Mouse (Mus musculus): Measurements from ENCODE around the gene Plekhm3. TPM values are rescaled to one million over a fixed set of nuclear protein-coding genes. Genes with fewer than 3 reads are reported as not detected.

Gene Plekhm3
- polyA plus RNA-seq, 1 experiment = 0.89 TPM

DNA sequence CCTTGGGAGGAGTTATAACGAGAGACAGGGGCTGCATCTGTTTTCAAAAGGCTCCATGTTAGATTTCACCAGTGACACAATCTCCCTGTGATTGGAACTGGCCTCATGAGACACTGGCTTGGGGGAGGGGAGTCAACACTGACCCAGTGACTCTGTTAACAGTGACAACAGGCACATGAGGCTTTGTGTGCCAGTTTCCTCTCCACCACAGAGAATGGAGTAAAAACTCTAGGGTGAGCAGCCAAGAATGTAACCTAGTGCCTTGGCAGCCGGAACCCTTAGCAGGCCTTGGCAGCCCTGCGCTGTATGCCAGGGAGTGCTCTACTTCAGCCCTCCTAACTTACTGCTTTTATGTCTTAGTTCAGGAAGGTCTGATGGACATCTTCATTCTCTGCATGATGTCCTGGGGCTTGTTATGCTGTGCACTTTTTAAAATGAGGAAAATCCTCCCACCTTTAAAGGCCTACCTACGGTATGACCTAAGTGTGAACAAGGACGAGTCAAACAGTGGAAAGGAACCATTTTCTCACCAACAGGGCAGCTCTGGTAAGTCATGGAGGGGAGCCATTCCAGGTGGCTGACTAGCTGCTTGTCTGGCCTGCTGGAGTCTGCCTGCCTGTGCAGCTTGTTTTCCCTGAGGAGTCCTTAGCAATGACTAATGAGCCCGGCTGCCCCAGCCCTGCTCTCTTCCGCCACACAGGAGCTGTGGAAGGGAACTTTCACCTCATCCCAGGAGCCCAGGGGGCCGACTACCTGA is 161.2 kb downstream of the Plekhm3 start:
- H3K4me1 ChIP-seq = peaks cover 30% of the 10 kb centered on the region
- TF ChIP-seq FLI1 (IDR thresholded peaks at IDR 0.05; ENCODE audit: low read length) (no peak), GATA1 (IDR thresholded peaks at IDR 0.05; ENCODE audit: borderline replicate concordance, low read length) (no peak)
- H3K27me3 ChIP-seq (replicated peaks) = peaks cover 4% of the 10 kb centered on the region
- no peak overlapping the region for H3K4me3 ChIP-seq (replicated peaks)
- peaks cover 13% of the 10 kb centered on the region for H3K36me3 ChIP-seq (replicated peaks; ENCODE audit: low read length)
- H3K9me3 ChIP-seq = no peaks in the 10 kb centered on the region

DNA sequence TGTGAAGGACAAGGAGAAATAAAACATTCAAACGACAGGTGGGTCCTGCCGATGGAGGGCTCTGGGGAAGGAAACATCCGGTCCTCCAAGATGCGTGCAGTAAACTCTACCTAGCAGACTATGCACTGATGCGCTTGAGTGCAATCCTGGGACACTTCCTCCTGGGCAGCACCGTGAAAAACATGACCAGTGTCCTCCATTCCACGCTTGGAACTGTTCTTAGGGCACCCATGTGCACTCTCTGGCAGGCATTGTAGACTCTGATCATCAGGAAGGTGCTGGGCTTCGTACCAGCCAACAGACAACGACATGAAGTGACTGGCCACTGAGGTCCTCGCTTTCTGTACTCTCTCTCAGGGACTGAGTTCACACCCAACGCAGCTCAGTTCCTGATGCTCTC is 162.5 kb downstream of the Plekhm3 start:
- no peak overlapping the region for H3K4me3 ChIP-seq (replicated peaks)
- H3K9me3 ChIP-seq = no peaks in the 10 kb centered on the region
- H3K36me3 ChIP-seq (replicated peaks; ENCODE audit: low read length) = peaks cover 13% of the 10 kb centered on the region
- H3K27me3 ChIP-seq (replicated peaks) = peaks cover 9% of the 10 kb centered on the region
- TF ChIP-seq GATA1 (IDR thresholded peaks at IDR 0.05; ENCODE audit: borderline replicate concordance, low read length) (no peak), FLI1 (IDR thresholded peaks at IDR 0.05; ENCODE audit: low read length) (no peak)
- peaks cover 30% of the 10 kb centered on the region for H3K4me1 ChIP-seq

DNA sequence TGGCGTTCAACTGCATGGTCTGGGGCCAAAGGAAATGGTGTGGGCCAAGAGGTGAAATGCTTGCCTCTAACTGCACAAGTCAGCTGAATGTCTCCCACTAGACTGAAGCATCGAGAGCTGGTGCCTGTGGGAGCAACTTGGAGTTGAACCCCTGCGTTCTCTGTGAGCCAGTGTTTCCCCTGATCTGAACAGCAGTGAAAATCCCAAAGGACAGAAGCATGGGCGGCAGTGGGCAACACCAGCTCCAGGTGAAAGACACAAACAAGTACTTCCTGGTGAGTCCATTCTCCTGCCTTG is 163.4 kb downstream of the Plekhm3 start:
- TF ChIP-seq GATA1 (IDR thresholded peaks at IDR 0.05; ENCODE audit: borderline replicate concordance, low read length) = no peak
- no peak for TF ChIP-seq FLI1 (IDR thresholded peaks at IDR 0.05; ENCODE audit: low read length)
- H3K9me3 ChIP-seq = no peaks in the 10 kb centered on the region
- peaks cover 30% of the 10 kb centered on the region for H3K4me1 ChIP-seq
- no peak overlapping the region for H3K4me3 ChIP-seq (replicated peaks)
- H3K27me3 ChIP-seq (replicated peaks) = peaks cover 12% of the 10 kb centered on the region
- peaks cover 13% of the 10 kb centered on the region for H3K36me3 ChIP-seq (replicated peaks; ENCODE audit: low read length)

DNA sequence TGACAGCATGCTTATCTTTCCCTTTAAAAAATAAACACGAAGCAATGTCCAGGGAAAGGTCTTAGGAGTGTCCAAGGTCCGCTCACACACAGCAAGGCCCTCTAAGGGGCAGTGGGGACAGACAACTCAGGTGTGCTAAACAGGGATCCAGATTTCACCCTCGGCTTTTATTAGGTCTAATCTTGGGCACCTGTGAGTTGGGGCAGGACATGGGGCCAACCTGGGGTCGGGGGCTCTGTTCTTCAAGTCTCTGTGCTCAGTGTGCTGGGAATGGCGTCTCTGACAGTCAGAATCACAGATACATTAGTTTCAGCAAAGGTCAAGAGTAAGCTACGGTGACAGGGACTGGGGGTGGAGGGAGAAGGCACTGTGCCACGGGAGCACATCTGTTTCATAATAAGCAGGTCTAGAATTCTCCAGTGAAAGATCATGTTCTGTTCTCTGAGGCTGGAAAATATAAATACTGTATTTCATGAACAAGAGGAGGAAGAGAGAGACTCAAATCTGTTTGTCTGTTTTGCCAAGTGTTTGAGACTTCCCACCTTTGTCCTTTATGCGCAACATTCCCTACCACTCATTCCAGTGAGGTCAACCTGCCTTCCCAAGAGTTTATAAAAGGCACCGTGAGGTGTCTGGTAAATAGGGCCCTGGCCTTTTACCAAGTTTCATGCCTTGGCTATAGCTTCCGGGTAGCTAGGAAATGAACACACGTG is 163.9 kb downstream of the Plekhm3 start:
- no peaks in the 10 kb centered on the region for H3K9me3 ChIP-seq
- TF ChIP-seq FLI1 (IDR thresholded peaks at IDR 0.05; ENCODE audit: low read length) = no peak
- TF ChIP-seq GATA1 (IDR thresholded peaks at IDR 0.05; ENCODE audit: borderline replicate concordance, low read length) = no peak
- peaks cover 14% of the 10 kb centered on the region for H3K27me3 ChIP-seq (replicated peaks)
- H3K36me3 ChIP-seq (replicated peaks; ENCODE audit: low read length) = peaks cover 13% of the 10 kb centered on the region
- H3K4me1 ChIP-seq = peaks cover 26% of the 10 kb centered on the region
- no peak overlapping the region for H3K4me3 ChIP-seq (replicated peaks)

DNA sequence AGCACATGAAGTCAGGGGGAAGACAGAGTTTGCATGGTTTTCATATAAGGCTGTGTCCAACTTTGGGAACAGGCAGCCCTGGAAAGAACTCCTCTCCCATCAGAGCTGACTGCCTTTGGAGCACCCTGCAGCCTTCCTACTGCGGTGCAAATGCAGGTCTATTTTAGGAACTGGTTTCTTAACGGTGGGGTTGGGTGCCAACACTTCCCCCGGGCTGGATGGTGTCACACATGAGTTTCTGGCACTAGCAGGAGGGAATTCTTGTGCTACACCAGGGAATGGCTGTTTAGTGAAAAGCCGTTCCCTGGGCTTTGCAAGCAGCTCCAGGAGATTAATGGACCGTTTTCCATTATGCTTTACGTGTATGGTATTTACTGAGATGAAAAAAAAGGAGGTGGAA is 164.8 kb downstream of the Plekhm3 start:
- no peak overlapping the region for H3K4me3 ChIP-seq (replicated peaks)
- no peaks in the 10 kb centered on the region for H3K9me3 ChIP-seq
- H3K4me1 ChIP-seq = peaks cover 17% of the 10 kb centered on the region
- TF ChIP-seq FLI1 (IDR thresholded peaks at IDR 0.05; ENCODE audit: low read length) (no peak), GATA1 (IDR thresholded peaks at IDR 0.05; ENCODE audit: borderline replicate concordance, low read length) (no peak)
- peaks cover 13% of the 10 kb centered on the region for H3K36me3 ChIP-seq (replicated peaks; ENCODE audit: low read length)
- H3K27me3 ChIP-seq (replicated peaks) = peaks cover 17% of the 10 kb centered on the region

DNA sequence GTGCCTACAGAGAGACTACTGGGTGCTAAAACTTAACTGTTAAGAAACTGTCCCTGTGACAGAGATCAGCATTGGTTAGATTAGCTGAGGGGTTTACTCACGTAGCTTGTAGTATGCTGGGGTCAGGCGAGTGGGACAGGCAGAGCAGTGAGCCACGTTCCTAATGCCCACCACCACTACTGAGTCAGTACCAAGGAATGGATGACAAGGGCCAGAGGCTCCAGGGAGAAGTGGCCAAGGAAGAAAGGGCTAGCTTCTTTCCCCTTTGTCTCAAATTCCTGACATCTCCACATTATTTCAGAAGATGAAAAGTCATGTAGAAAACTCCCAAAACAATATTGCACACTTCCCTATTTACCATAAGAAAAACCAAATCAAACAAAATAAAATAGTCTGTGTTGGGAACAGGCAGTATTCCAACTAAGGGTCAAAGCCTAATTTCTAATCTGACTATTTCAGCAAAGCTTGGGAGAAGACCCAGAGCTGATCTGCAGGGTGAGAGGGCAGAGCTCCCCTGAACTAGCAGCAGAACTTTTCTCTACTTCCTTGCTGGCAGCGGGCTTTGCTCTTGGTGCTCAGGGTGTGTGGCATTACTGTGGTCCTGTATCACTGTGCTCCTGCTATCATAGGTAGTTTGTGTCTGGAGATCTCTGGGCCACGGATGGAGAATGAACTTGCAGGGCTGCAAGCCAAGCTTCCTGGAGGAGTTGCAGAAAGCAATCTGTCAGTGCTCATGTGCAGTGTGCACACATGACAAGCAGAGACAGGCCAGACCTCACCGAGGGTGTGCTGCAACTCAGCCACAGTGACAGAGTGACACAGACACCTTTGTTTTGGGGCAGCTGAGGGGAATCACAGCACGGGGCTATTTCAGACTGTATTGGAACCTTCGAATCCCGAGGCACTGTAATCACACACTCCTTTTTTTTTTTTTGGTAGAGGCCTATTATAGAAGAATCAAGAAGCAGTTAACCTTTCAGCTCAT is 165.5 kb downstream of the Plekhm3 start:
- H3K36me3 ChIP-seq (replicated peaks; ENCODE audit: low read length) = peaks cover 13% of the 10 kb centered on the region
- no peaks in the 10 kb centered on the region for H3K9me3 ChIP-seq
- no peak overlapping the region for H3K4me3 ChIP-seq (replicated peaks)
- TF ChIP-seq GATA1 (IDR thresholded peaks at IDR 0.05; ENCODE audit: borderline replicate concordance, low read length) = no peak
- TF ChIP-seq FLI1 (IDR thresholded peaks at IDR 0.05; ENCODE audit: low read length) = no peak
- H3K4me1 ChIP-seq = peaks cover 12% of the 10 kb centered on the region
- peaks cover 20% of the 10 kb centered on the region for H3K27me3 ChIP-seq (replicated peaks)

DNA sequence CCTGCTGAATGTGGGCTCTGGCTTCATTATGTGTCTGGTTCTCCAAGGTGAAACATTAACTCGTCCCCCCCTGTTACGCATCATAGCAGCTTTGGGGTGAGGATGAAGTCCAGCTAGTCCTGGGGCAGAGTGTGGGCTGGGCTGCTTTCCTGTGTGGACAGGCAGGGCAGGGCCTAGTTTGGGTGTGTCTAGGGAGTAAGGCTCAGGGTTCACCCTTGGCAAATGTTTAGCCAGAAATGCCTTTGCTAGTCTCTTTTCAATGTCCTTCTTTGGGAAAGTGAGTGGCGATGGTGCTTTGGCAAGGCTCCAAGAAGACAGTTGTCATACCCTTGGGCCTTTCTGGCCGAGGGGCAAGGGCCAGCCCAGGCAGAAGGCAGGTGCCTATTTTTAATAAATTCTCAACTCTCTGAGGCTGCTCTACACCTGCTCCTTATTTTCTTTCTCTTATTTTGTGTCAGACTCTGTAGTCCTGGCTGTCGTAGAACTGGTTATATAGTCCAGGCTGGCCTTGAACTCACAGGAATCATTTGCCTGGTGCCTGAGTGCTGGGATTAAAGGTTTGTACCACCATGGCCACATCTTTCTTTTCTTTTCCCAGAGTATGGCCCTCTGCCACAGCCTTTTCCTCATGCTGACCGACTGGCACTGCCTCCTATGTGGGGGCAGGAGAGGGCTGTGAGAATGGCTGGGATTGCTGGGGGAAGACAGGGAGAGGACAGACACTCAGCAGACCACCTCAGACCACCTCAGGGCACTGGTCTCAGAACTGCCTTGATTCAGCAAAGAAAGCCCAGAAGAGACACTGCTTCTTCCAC is 168.7 kb downstream of the Plekhm3 start:
- H3K4me1 ChIP-seq = peaks cover 8% of the 10 kb centered on the region
- H3K4me3 ChIP-seq (replicated peaks) = no peak overlapping the region
- H3K36me3 ChIP-seq (replicated peaks; ENCODE audit: low read length) = no peaks in the 10 kb centered on the region
- TF ChIP-seq GATA1 (IDR thresholded peaks at IDR 0.05; ENCODE audit: borderline replicate concordance, low read length) = no peak
- TF ChIP-seq FLI1 (IDR thresholded peaks at IDR 0.05; ENCODE audit: low read length) = no peak
- no peaks in the 10 kb centered on the region for H3K9me3 ChIP-seq
- peaks cover 20% of the 10 kb centered on the region for H3K27me3 ChIP-seq (replicated peaks)

DNA sequence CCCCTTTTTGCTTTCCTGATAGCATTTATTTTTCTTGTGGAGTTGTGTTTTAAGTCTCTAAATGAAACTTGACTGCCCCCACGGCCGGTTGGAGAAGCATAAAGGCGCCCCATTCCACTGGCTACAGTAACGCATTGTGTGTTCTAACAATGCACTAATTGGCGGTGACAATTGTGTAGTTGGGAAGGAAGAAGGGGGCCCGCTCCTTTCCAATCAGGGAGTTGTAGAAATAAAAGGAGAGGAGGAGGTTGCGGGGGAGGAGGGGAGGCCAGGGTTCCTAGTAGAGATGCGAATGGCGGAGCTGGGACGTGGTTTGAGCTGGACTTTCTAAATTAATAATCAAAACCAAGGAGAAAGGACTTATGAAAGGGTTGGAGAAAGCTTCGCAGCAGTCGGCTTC is 176.8 kb downstream of the Plekhm3 start:
- H3K36me3 ChIP-seq (replicated peaks; ENCODE audit: low read length) = no peaks in the 10 kb centered on the region
- TF ChIP-seq FLI1 (IDR thresholded peaks at IDR 0.05; ENCODE audit: low read length) (no peak), GATA1 (IDR thresholded peaks at IDR 0.05; ENCODE audit: borderline replicate concordance, low read length) (no peak)
- no peaks in the 10 kb centered on the region for H3K9me3 ChIP-seq
- no peak overlapping the region for H3K4me3 ChIP-seq (replicated peaks)
- peaks cover 19% of the 10 kb centered on the region for H3K4me1 ChIP-seq
- H3K27me3 ChIP-seq (replicated peaks) = peaks cover 13% of the 10 kb centered on the region

DNA sequence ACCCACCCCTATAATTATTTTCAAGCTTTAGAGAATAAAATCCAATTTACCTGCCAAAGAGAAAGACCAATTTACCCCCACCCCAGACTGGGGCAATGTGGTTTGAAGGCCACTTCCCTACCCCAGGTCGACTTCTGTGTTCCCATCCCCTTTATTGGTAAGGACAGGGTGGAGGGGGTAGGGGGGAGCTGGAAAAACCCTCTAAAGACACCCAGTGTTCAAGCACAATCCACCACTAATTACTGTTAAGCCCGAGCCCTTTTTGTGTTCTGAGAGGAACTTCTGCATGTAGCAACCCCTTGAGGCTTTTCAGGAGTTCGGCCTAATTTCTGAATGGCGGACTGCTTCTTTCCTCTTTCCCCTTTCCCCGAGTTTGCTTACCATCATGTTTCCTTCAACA is 177.2 kb downstream of the Plekhm3 start:
- H3K36me3 ChIP-seq (replicated peaks; ENCODE audit: low read length) = no peaks in the 10 kb centered on the region
- H3K9me3 ChIP-seq = no peaks in the 10 kb centered on the region
- H3K4me3 ChIP-seq (replicated peaks) = no peak overlapping the region
- peaks cover 19% of the 10 kb centered on the region for H3K4me1 ChIP-seq
- TF ChIP-seq GATA1 (IDR thresholded peaks at IDR 0.05; ENCODE audit: borderline replicate concordance, low read length) (no peak), FLI1 (IDR thresholded peaks at IDR 0.05; ENCODE audit: low read length) (no peak)
- peaks cover 16% of the 10 kb centered on the region for H3K27me3 ChIP-seq (replicated peaks)
